Mouse (Mus musculus) adrenal gland, postnatal 14 days (tissue): Measurements from ENCODE around the gene Kdm1b. TPM values are rescaled to one million over a fixed set of nuclear protein-coding genes. Genes with fewer than 3 reads are reported as not detected.

ENCODE experiments used
- DNase-seq: peaks from one replicate; pipeline ENCODE4 v3.0.0; 2021; ENCODE audit warnings: mixed read lengths
- total RNA-seq: library from RNA; stranded (reverse); gene quantifications from 2 replicates; pipeline ENCODE4 v1.2.3, GENCODE M21; 2021

The Kdm1b gene
- total RNA-seq, 1 experiment from 2014 or later = 9.3 TPM

DNA sequence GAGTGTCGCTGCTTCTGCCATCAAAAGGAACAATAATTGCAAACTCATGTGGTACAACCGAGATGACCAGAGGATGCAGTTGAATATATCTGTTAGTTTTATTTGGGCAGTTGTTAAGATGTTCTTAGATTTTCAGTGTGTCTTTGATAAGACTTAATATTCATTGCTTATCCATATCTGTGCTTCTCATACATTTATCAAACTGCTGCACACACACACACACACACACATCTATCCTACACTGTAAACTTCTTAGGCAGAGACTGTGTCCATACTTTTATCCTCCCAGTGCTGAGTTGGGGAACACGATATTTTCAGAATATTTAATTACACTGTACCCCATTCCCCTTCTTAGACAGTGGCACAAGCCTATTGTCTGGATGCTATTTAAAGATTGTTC, 67.9 kb downstream of the Kdm1b start:
- no peak for DNase-seq

DNA sequence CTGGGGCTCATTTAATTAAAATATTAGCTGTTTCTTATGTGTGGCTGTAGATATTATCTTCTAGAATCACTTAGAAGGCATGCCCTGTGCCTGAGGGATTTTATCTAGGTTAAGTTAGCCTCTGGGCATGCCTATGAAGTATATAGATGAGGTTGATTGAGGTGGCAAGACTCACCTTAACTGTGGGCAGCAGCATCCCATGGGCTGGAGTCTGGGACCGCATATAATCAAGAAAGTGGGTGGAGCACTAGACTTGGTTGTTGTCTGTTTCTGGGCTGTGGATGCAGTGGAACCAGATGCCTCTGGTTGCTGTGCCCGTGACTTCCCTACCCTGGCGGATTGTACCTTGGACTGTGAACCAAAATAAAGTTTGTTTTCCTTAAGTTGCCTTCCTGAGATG, 68.8 kb downstream of the Kdm1b start:
- DNase-seq = no peak

DNA sequence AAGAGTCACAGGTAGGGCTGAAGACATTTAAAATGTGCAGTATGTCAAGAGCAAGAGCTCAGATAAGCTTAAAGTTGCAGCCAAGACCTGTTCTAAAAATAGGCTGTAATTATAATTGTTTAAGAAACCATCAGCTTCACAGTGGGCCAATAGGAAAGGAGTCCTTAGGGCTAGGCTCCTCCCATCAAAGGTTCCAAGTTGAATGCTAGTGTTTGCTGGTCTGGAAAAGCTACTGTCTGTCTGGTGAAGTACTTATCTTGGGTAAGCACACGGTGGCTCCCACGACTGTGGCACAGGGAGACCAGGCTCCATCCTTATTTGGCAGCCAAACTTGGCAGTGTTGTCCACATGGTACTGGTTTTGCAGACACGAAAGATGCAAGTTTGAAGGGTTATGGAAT, 69.6 kb downstream of the Kdm1b start:
- DNase-seq = no peak

DNA sequence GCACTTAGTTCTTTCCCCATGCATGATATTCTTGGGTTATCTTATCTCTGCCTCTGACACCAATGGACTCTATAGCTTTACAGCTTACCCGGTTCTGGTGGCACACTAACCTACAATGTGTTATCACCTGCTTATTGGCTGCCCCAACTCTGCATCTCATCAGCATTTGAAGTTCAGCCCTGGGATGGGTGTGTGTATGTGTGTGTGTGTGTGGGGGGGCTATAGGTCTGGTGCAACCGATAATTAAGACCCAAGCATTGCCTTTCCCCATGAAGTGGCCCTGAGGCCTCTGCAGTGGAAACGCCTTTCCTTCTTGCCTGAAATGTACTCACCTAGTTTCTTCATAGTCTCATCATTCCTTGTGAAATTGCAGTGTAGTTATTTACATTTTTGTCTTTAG, 72.7 kb downstream of the Kdm1b start:
- no peak for DNase-seq

DNA sequence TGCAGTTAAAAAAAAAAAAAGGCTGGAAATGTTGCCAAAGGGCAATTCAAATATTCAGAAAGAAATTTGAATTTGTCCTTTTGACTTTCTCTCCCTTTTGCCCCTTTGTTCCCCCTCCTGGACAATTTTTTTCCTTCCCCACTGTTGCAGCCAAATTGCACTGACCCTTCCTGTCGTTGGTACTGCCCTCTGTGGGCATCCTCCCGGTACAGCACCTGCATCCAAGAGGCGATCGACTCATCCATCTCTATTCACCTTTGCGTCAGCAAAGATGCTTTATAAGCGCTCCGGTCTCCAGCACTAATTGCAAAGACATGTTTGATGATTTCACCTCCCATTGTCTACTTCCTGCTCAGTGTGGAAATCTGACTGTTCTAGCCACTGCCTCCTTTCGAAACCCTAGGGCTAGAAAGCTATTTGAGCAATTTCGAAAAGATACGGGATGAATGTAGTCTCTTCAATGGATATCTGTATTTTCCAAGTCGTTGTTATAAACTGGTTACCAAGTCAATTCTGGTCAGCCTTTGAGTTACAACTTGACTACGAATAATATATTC, 78.1 kb downstream of the Kdm1b start:
- DNase-seq = peak; percentile 14

DNA sequence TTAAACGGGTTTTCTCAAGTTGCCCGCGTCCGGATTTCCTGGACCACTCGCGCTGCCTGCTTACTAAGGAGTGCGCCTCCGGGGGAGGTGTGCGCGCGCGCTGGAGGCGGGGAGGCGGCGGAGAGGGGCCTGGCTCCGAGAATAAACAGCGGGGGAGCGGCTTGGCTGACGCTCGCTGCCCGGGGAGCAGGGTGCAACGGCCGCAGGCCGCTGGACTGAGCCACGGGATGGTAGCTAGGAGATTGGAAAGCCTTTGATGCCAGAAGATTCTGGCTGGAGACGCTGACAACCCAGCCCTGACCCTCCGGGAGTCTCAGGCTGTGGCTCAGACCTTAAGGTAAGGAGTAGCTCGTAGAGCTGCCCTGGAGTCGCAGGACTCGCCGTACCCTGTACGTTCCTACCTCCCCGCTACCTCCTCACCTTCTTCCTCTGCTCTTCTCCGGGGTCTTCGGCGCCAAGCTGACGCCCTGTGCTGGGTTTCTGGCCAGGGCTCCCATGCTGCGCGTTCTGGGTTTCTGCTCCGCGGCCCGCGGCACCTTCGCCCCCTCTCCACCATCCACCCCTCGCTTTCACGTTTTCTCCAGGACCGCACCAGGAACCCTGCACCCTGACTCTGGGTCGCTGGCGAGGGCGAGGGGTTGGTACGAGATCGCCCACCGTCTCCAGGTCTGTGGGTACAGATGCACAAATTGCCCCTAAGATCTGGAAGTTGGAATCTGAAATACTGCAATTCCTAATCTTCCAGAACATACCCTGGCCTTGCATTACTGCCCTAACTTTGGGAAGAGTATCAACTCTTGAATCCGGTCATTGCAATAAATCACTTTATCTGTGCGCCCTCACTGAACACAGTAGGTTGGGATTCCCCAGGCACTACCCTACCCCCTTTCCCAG, 79.5 kb downstream of the Kdm1b start, which contains the start of gene Rnf144b:
Gene Rnf144b (plus strand): TSS at position 120 of the 894 bp plus-strand sequence.
- peak; percentile 68 for DNase-seq

DNA sequence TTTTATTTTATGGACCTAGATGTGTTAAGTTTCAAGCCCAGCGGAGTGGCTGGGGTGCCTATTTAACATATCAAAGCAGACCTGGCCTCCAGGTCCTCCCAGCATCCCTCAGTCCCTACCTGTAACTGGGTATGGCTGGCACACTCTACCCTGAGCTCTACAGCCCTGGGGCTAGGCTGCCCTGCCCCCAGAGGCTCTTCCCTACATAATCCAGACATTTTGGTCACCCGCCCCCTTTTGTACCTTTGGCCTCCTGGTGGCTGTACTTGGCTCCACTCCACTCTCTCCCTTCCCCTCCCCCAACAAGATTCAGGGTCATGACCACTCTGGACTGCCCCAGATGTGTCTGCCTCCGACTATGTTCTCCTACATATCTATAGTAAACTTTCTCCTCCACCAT, 81.2 kb downstream of the Kdm1b start:
- DNase-seq = no peak

DNA sequence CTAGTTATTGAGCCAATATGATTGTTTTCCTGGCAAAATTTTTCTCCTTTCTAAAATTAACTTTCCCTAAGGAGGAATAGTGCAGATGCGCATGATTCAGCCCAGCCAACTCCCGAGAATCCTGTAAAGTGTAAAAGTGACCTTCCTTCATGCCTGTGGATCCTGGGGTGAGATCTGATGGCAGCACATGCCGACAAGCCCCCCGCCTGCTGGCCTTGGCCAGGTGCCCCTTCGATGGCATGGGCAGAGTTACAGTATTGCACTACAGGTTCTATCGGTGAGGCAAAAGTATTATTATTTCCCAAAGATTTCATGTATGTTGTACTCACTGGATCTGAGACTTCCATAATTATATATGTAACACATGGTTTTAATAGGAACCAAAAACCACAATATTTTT, 81.7 kb downstream of the Kdm1b start:
- DNase-seq = no peak

DNA sequence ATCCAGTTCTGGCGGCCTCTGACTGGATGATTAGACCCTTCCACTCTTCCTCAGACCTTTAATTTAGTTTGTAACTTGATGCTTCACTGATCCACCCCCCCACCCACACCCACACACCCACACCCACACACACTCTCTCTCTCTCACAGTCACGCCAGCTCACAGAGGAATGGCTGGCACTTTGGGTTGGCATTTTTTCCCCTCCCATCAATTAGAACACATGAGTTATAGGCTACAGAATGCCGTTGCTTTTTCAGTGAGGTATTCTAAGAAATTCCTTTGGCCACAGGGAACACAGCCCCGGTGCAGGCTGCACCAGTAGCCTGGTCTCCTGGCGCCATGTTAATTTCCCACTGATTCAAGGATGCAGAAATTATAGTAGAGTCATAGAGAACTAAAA, 82.3 kb downstream of the Kdm1b start:
- no peak for DNase-seq

DNA sequence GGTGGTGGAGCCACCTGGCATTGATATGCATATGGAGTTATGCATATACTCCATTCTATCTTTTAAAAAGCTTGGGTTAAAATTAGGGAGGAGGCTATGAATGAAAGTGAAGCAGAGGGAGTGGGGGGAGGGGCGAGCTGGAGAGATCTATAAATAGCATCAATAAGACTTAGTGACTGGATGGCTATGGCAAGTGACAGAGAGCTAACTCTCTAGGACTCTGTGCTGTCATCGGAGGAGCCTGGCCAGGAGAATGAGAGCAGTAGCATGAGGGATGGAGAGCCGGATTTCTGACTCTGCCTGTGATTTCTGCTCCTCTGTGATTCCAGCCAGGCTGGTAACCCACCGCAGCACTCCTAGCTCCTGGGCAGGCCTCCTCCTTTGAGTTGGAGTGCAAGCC, 85.8 kb downstream of the Kdm1b start:
- no peak for DNase-seq

DNA sequence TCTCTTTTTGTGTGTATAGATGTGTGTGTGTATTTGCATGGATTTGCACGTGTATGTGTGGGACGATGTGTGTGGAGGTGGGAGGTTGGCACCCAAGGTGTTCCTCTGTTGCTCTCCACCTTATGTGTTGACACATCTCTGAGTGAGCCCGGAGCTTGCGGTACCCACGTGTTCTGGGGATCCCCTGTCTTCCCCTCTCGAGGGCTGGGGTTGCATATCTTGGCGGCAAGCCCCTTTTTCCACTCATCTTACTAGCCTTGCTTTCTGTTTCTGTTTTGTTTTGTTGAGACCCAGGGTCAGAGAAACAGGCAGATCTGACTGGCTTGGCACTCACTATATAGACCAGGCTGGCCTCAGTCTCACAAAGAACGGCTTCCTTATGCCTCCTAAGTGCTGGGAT, 89.8 kb downstream of the Kdm1b start:
- DNase-seq = no peak

DNA sequence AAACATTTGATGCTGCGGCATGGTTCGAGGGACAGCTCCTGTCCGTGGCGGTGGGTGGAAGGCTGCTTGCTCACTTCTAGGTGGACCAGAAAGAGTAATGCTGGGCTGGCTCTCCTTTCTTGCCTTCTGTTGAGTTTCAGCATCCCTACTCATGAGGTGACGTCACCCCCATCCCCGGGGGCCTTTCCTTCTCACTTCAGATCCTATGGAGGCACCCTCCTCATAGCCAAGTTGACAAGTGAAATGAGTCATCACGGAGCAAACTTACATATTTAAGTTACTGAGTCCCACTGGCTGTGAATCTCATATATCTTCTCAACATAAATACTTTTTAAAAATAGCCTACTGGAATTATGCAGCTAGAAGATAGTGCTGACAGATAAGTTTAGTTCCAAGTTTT, 91.5 kb downstream of the Kdm1b start:
- DNase-seq = no peak

Other genes starting within 250 kb of the Kdm1b start
- gene Kif13a, start 113.6 kb upstream of the Kdm1b start, total RNA-seq = 27.4 and 32.3 TPM in 2 replicates
- 3.3 and 4.0 TPM in 2 replicates for gene Nhlrc1, start 28.6 kb upstream of the Kdm1b start, total RNA-seq
- 9.1 and 13.8 TPM in 2 replicates for gene Tpmt, start 1.2 kb downstream of the Kdm1b start, total RNA-seq
- gene Dek, start 62.7 kb downstream of the Kdm1b start, total RNA-seq = 99.4 and 99.5 TPM in 2 replicates
- 8.9 and 11.7 TPM in 2 replicates for gene Rnf144b, start 79.2 kb downstream of the Kdm1b start, total RNA-seq